Mouse (Mus musculus) kidney, adult 2 months (tissue): ENCODE measurements around the gene Gm11444.

ENCODE experiments used
- CTCF ChIP-seq: fragments of 200-500 bp; conservative IDR thresholded peaks from 2 replicates; pipeline ENCODE4 v1.5.1; 2011; ENCODE audit warnings: low read depth, mild to moderate bottlenecking, control low read depth, low read length, moderate library complexity, mixed read lengths; ENCODE audit not compliant: insufficient read depth, insufficient read length
- POLR2A ChIP-seq: fragments of 200-500 bp; IDR thresholded peaks from one replicate; pipeline ENCODE4 v1.6.1; 2011; ENCODE audit warnings: low read depth, low read length, control low read depth

- TF ChIP-seq CTCF (no peak), POLR2A (no peak)
These were observed 28.5 kb downstream of the Gm11444 start for GRCm38 (mm10) chr11:85821659-85822058.
